In the genomic region with DNA sequence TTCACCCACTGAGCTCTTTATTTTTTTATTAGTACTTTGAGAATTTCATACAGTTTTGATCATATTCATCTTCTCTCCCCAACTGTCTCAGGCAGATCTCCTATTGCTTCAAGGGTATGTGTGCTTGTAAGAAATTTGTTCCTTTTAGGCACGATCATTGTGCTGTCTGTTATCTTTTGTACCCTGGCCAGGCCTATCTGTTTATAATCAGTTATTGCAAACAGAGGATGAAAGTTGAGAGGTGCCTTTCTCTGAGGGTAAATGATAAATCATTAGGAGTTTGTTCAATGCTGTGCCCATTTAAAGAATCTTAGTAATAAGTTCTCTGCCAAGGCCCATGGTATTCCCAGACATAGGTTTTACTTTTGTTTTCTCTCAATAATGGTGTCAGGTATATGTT, we compare ENCODE assay signal across 35 mouse cellular contexts.
"Had no signal": no experiment of that assay in that cellular context is flagged by ENCODE, and none has a peak within 500 bp of the region (broad histone marks: within the 10 kb centered on the region; RNA-seq: fewer than 3 reads in every experiment).

No protein-coding gene starts in this region.

- H3K27me3 ChIP-seq: heart, embryonic 12.5 days; heart, embryonic 13.5 days; heart, embryonic 15.5 days; hindbrain, embryonic 12.5 days; hindbrain, embryonic 13.5 days; hindbrain, embryonic 15.5 days; intestine, embryonic 15.5 days; kidney, embryonic 15.5 days had no signal

- H3K9ac ChIP-seq: heart, embryonic 12.5 days; heart, embryonic 13.5 days; heart, embryonic 15.5 days; hindbrain, embryonic 12.5 days; hindbrain, embryonic 13.5 days; hindbrain, embryonic 14.5 days; hindbrain, embryonic 15.5 days; intestine, embryonic 15.5 days; kidney, embryonic 15.5 days had no signal

- H3K4me1 ChIP-seq: heart, embryonic 10.5 days; heart, embryonic 12.5 days; heart, embryonic 13.5 days; heart, embryonic 15.5 days; hindbrain, embryonic 10.5 days; hindbrain, embryonic 12.5 days; hindbrain, embryonic 13.5 days; hindbrain, embryonic 15.5 days; intestine, embryonic 15.5 days; kidney, embryonic 15.5 days had no signal

- H3K36me3 ChIP-seq: heart, embryonic 10.5 days; heart, embryonic 12.5 days; heart, embryonic 13.5 days; heart, embryonic 15.5 days; hindbrain, embryonic 10.5 days; hindbrain, embryonic 12.5 days; hindbrain, embryonic 13.5 days; hindbrain, embryonic 15.5 days; intestine, embryonic 15.5 days; kidney, embryonic 15.5 days had no signal

- H3K4me3 ChIP-seq: heart, embryonic 10.5 days; heart, embryonic 12.5 days; heart, embryonic 13.5 days; heart, embryonic 15.5 days; hindbrain, embryonic 10.5 days; hindbrain, embryonic 12.5 days; hindbrain, embryonic 13.5 days; hindbrain, embryonic 15.5 days; intestine, embryonic 15.5 days; kidney, embryonic 15.5 days; layer of hippocampus, adult 2 months had no signal

- DNase-seq: heart, postnatal 10 days; heart, postnatal 14 days; heart, postnatal 36 days; heart, postnatal 4 days; kidney, adult 11 months; kidney, adult 18-20 months; kidney, adult 2 months; kidney, adult 8-10 months; kidney, adult 9 months; kidney, postnatal 10 days; kidney, postnatal 14 days; kidney, postnatal 25 days; kidney, postnatal 36 days; kidney, postnatal 4 days; layer of hippocampus, adult 9-11 months; layer of hippocampus, postnatal 36 days had no signal

- ATAC-seq: hindbrain, embryonic 16.5 days; hindbrain, postnatal 0 days; inflammation-experienced regulatory T-cells, adult 6 months; intestine, embryonic 15.5 days; intestine, embryonic 16.5 days; intestine, postnatal 0 days had no signal

- H3K9me3 ChIP-seq: heart, embryonic 10.5 days; heart, embryonic 13.5 days; heart, embryonic 15.5 days; hindbrain, embryonic 10.5 days; hindbrain, embryonic 12.5 days; hindbrain, embryonic 13.5 days; hindbrain, embryonic 15.5 days; intestine, embryonic 15.5 days; kidney, embryonic 15.5 days had no signal

- H3K27ac ChIP-seq: heart, embryonic 10.5 days; heart, embryonic 13.5 days; heart, embryonic 15.5 days; hindbrain, embryonic 10.5 days; hindbrain, embryonic 12.5 days; hindbrain, embryonic 13.5 days; hindbrain, embryonic 14.5 days; hindbrain, embryonic 15.5 days; hindbrain, postnatal 0 days; intestine, embryonic 15.5 days; kidney, embryonic 15.5 days; kidney, postnatal 0 days; layer of hippocampus, adult 2 months had no signal

- H3K4me2 ChIP-seq: heart, embryonic 11.5 days; heart, embryonic 12.5 days; heart, embryonic 13.5 days; heart, embryonic 15.5 days; hindbrain, embryonic 12.5 days; hindbrain, embryonic 13.5 days; hindbrain, embryonic 14.5 days; hindbrain, embryonic 15.5 days; intestine, embryonic 15.5 days; kidney, embryonic 15.5 days had no signal
